Mouse (Mus musculus) lung, embryonic 16.5 days (tissue): ENCODE measurements around the gene Ttpal. TPM values are rescaled to one million over a fixed set of nuclear protein-coding genes. Genes with fewer than 3 reads are reported as not detected.

Experiments used
- ATAC-seq: fragments of 200-750 bp; cut with Nextera tagmentation; 2 replicates; pipeline ENCODE4 v1.8.0; 2017; ENCODE audit warnings: low read depth, mild to moderate bottlenecking, moderate library complexity
- H3K27ac ChIP-seq: fragments of 300-500 bp; sonication (generic); 2 replicates; pipeline ENCODE4 v1.5.1; 2014; ENCODE audit warnings: mild to moderate bottlenecking, control low read depth, low read length
- H3K27me3 ChIP-seq: fragments of 300-500 bp; sonication (generic); 2 replicates; pipeline ENCODE4 v1.6.1; 2014; ENCODE audit warnings: low read depth, low read length, mixed read lengths; ENCODE audit not compliant: control insufficient read depth, insufficient read depth
- H3K36me3 ChIP-seq: fragments of 300-500 bp; sonication (generic); 2 replicates; pipeline ENCODE4 v1.6.1; 2014; ENCODE audit warnings: low read length; ENCODE audit not compliant: control insufficient read depth, insufficient read depth
- H3K4me1 ChIP-seq: fragments of 300-500 bp; sonication (generic); replicated peaks from 2 replicates; pipeline ENCODE4 v1.6.1; 2014; ENCODE audit warnings: low read length, mixed read lengths; ENCODE audit not compliant: control insufficient read depth, insufficient read depth
- H3K4me2 ChIP-seq: fragments of 300-500 bp; sonication (generic); 2 replicates; pipeline ENCODE4 v1.6.1; 2014; ENCODE audit warnings: low read depth, low read length, control low read depth
- H3K4me3 ChIP-seq: fragments of 300-500 bp; sonication (generic); 2 replicates; pipeline ENCODE4 v1.5.1; 2014; ENCODE audit warnings: mild to moderate bottlenecking, low read length, control low read depth
- H3K9ac ChIP-seq: fragments of 300-500 bp; sonication (generic); 2 replicates; pipeline ENCODE4 v1.6.1; 2014; ENCODE audit warnings: low read length, control low read depth
- H3K9me3 ChIP-seq: fragments of 300-500 bp; sonication (generic); 2 replicates; pipeline ENCODE4 v1.6.1; 2016; ENCODE audit warnings: low read length; ENCODE audit not compliant: control insufficient read depth
- WGBS: fragments of 180-500 bp; shearing (Covaris S2); extraction: QIAGEN DNeasy Blood & Tissue Kit; methylation state at CpG from one replicate; pipeline ENCODE4 v1.1.7; 2014; 5-methylcytosine and 5-hydroxymethylcytosine counted together
- polyA plus RNA-seq: library from polyadenylated mRNA; unstranded; fragments of >200 nt; fragmentation: Nextera tagmentation; extraction: Ambion mirVana; gene quantifications from 2 replicates; pipeline ENCODE4 v1.2.1, GENCODE M21; 2015

Gene Ttpal
- polyA plus RNA-seq, result 29.5 and 31.2 TPM in 2 replicates

- Histone ChIP-seq H3K4me3 (peak within 1 kb of the TSS; percentile 92), H3K4me2 (peak within 1 kb of the TSS; percentile 94), H3K36me3 (no peaks in the 10 kb centered on the region), H3K27me3 (no peaks in the 10 kb centered on the region), H3K27ac (peak within 1 kb of the TSS; percentile 86), H3K9ac (peak within 1 kb of the TSS; percentile 98), H3K4me1 (peaks cover 9% of the 10 kb centered on the region), H3K9me3 (no peaks in the 10 kb centered on the region)
- WGBS, result 1% methylated on average over 55 of the region's 57 CpGs
- ATAC-seq, result peak; percentile 96
Measured at GRCm38 (mm10) chr2:163602101-163602971, at the start of gene Ttpal. Ttpal (plus strand) TSS chr2:163602314.

- H3K4me2 ChIP-seq, result no peak overlapping the region
- no peak for ATAC-seq
- H3K27me3 ChIP-seq, result no peaks in the 10 kb centered on the region
- H3K4me1 ChIP-seq, result no peaks in the 10 kb centered on the region
- no peak overlapping the region for H3K4me3 ChIP-seq
- 54% methylated on average over 8 of the region's 8 CpGs for WGBS
- H3K9ac ChIP-seq, result no peak overlapping the region
- no peaks in the 10 kb centered on the region for H3K9me3 ChIP-seq
- no peak overlapping the region for H3K27ac ChIP-seq
- H3K36me3 ChIP-seq, result no peaks in the 10 kb centered on the region
Measured at GRCm38 (mm10) chr2:163552518-163552929, 49.6 kb upstream of the Ttpal start.

DNA sequence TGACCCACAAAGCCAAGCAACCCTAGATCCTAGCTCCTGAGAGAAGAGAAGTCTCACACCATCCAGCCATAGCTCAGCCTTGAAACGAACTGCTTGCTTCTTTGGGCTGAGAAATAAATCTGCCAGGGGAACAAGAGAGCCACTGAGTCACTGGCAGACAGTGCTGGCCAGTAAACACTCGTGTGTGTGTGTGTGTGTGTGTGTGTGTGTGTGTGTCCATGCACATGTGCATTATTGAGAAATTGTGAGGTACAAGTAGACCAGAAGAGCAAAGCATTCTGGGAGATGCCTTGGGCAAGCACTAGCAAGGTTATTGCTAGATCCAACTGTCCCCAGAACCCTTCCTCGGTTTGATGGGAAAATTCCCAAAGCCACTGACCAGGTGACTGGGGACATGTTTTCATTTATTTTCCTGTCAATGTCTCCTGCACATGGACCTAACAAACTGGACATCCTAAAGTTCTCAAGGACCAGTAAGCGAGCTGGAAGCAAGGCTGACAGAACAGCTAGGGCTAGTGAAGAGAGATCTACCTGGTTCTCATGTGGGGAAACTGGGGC, 47.6 kb upstream of the Ttpal start:
- H3K4me3 ChIP-seq, result no peak overlapping the region
- H3K9ac ChIP-seq, result no peak overlapping the region
- no peaks in the 10 kb centered on the region for H3K9me3 ChIP-seq
- H3K36me3 ChIP-seq, result no peaks in the 10 kb centered on the region
- ATAC-seq, result no peak
- WGBS, result 58% methylated on average over 4 of the region's 4 CpGs
- H3K27ac ChIP-seq, result no peak overlapping the region
- no peaks in the 10 kb centered on the region for H3K27me3 ChIP-seq
- H3K4me2 ChIP-seq, result no peak overlapping the region
- no peaks in the 10 kb centered on the region for H3K4me1 ChIP-seq

DNA sequence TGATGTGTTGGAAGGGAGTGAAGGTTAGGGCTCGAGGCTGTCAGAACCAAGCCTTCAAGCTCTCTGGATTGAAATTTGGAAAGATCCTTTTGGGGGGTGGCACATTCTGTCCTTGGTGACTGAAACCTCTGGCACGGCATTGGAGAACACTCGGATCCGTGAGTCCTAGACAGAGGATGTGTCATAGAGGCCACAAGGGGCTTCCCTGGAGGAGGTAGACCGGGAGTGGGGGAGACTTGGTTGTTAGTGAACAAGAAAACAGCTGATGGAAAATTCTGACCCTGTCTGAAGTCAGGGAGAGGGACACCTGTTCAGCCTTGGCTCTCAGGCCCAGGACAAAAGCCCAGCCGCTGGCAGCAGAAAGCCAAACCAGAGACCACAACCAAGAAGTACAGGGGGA, 47.1 kb upstream of the Ttpal start:
- H3K36me3 ChIP-seq, result no peaks in the 10 kb centered on the region
- no peaks in the 10 kb centered on the region for H3K9me3 ChIP-seq
- 53% methylated on average over 6 of the region's 6 CpGs for WGBS
- no peaks in the 10 kb centered on the region for H3K4me1 ChIP-seq
- H3K9ac ChIP-seq, result no peak overlapping the region
- no peak overlapping the region for H3K4me2 ChIP-seq
- H3K4me3 ChIP-seq, result no peak overlapping the region
- ATAC-seq, result no peak
- H3K27me3 ChIP-seq, result no peaks in the 10 kb centered on the region
- H3K27ac ChIP-seq, result no peak overlapping the region

GRCm38 (mm10) chr2:163555417-163555816, 46.7 kb upstream of the Ttpal start:
- Histone ChIP-seq H3K9me3 (no peaks in the 10 kb centered on the region), H3K4me1 (no peaks in the 10 kb centered on the region), H3K9ac (no peak overlapping the region), H3K27me3 (no peaks in the 10 kb centered on the region), H3K4me3 (no peak overlapping the region), H3K27ac (no peak overlapping the region), H3K36me3 (no peaks in the 10 kb centered on the region), H3K4me2 (no peak overlapping the region)
- WGBS, result 21% methylated on average over 13 of the region's 13 CpGs
- ATAC-seq, result no peak

- no peaks in the 10 kb centered on the region for H3K36me3 ChIP-seq
- H3K9me3 ChIP-seq, result no peaks in the 10 kb centered on the region
- H3K4me1 ChIP-seq, result no peaks in the 10 kb centered on the region
- no peaks in the 10 kb centered on the region for H3K27me3 ChIP-seq
- no peak for ATAC-seq
- H3K4me3 ChIP-seq, result no peak overlapping the region
- H3K4me2 ChIP-seq, result no peak overlapping the region
- no peak overlapping the region for H3K9ac ChIP-seq
- no peak overlapping the region for H3K27ac ChIP-seq
- WGBS, result 50% methylated on average over 1 of the region's 1 CpGs
Measured at GRCm38 (mm10) chr2:163558548-163558947, 43.6 kb upstream of the Ttpal start.

GRCm38 (mm10) chr2:163559236-163559635, 42.9 kb upstream of the Ttpal start:
- no peaks in the 10 kb centered on the region for H3K27me3 ChIP-seq

DNA sequence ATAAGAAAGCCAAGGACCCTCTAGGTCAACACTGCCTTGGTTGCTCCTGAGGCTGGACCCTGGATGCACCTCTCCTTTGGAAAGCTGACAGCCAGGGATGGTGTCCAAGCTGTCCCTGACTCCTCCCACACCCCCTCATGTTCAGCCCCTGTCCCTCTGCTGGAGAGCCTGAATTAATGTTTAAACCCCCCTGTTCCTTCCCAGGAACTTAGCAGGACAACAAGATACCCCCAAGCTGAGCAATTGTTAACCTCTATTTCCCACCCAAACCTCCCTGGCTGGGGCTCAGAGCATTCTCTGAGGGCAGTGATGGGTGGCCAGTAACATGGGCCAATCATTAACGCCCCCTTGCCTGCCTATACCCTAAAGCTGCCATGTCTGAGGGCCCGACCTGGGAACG, 41.9 kb upstream of the Ttpal start:
- Histone ChIP-seq H3K27me3 (no peaks in the 10 kb centered on the region), H3K4me2 (no peak overlapping the region), H3K4me3 (no peak overlapping the region), H3K9ac (no peak overlapping the region), H3K9me3 (no peaks in the 10 kb centered on the region), H3K36me3 (no peaks in the 10 kb centered on the region), H3K4me1 (no peaks in the 10 kb centered on the region), H3K27ac (no peak overlapping the region)
- 73% methylated on average over 3 of the region's 3 CpGs for WGBS
- ATAC-seq, result no peak

More at GRCm38 (mm10) chr2:163559236-163559635, 42.9 kb upstream of the Ttpal start:
- Histone ChIP-seq H3K4me1 (no peaks in the 10 kb centered on the region), H3K4me2 (no peak overlapping the region), H3K4me3 (no peak overlapping the region), H3K27ac (no peak overlapping the region), H3K36me3 (no peaks in the 10 kb centered on the region), H3K9me3 (no peaks in the 10 kb centered on the region), H3K9ac (no peak overlapping the region)
- 39% methylated on average over 5 of the region's 5 CpGs for WGBS
- no peak for ATAC-seq

GRCm38 (mm10) chr2:163561258-163561948, 40.7 kb upstream of the Ttpal start:
- H3K9ac ChIP-seq, result no peak overlapping the region
- H3K27me3 ChIP-seq, result no peaks in the 10 kb centered on the region
- H3K4me2 ChIP-seq, result no peak overlapping the region
- H3K36me3 ChIP-seq, result no peaks in the 10 kb centered on the region
- no peak overlapping the region for H3K27ac ChIP-seq
- H3K4me3 ChIP-seq, result no peak overlapping the region
- no peaks in the 10 kb centered on the region for H3K4me1 ChIP-seq
- no peak for ATAC-seq
- WGBS, result 51% methylated on average over 13 of the region's 13 CpGs
- H3K9me3 ChIP-seq, result no peaks in the 10 kb centered on the region
